Mouse (Mus musculus): ENCODE results near the gene Vmn1r67.

Gene Vmn1r67

DNA sequence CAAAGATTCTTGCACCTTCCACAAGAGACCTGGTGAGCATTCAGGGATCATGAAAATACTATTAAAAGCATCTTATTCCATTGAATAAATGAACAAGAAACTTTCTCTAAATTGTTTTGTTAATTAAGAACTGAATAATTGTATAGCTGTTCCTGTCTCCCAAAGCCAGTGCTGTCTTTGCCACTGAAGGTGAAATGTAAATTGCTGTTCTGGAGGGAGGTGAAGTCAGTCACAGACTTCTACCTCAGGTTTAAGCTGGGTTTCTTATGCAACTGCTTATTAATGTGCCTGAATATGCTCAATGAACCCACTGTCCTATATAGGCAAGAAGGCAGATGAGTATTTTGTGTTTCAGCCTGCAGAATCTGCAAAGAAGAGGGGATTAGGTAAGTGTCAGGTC, at the start of gene Vmn1r67:
Gene Vmn1r67 (plus strand): TSS at position 301 of the 400 bp plus-strand sequence.
- no peak for ATAC-seq (ENCODE audit: insufficient number of reproducible peaks, low FRiP score, low TSS enrichment)

DNA sequence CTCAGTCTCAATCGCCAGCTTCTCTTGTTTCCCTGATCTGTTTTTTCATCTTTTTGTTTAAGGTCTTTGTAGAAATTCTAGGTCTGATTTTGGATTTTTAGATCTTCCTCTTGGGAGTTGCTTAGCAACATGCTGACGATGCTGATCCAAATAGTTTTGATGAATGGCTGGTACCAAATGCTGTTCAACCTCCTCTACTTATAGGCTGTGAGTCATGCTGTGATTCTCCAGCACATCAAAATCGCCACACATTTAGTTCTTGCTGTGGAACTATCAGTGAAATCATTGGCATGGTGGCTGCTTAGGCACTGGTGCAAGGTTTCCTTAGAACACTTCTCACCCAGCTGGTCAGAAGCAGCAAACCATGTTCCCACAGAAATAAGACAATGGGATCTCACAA, 15.0 kb downstream of the Vmn1r67 start:
- no peak for ATAC-seq (ENCODE audit: insufficient number of reproducible peaks, low FRiP score, low TSS enrichment)

DNA sequence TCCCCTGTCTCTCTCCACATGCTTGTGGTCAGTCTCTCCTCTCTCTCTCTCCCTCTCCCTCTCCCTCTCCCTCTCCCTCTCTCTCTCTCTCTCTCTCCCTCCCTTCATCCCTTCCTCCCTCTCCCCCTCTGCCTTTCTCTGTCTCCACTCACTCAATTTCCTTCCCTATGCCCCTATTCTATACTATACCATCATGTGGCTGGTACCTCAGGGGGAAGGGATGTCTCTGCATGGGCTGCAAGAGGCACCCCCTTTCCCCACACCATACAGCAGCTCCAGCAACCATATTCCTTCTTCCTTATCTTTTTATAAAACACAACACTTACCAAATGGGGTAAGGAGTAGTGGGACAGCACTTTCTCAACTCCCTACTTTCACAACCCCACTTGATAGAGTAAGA, 36.7 kb downstream of the Vmn1r67 start:
- ATAC-seq (ENCODE audit: insufficient number of reproducible peaks, low FRiP score, low TSS enrichment), result no peak

- ATAC-seq (ENCODE audit: insufficient number of reproducible peaks, low FRiP score, low TSS enrichment), result no peak
Measured at GRCm38 (mm10) chr7:10480588-10481233, 37.6 kb downstream of the Vmn1r67 start.

DNA sequence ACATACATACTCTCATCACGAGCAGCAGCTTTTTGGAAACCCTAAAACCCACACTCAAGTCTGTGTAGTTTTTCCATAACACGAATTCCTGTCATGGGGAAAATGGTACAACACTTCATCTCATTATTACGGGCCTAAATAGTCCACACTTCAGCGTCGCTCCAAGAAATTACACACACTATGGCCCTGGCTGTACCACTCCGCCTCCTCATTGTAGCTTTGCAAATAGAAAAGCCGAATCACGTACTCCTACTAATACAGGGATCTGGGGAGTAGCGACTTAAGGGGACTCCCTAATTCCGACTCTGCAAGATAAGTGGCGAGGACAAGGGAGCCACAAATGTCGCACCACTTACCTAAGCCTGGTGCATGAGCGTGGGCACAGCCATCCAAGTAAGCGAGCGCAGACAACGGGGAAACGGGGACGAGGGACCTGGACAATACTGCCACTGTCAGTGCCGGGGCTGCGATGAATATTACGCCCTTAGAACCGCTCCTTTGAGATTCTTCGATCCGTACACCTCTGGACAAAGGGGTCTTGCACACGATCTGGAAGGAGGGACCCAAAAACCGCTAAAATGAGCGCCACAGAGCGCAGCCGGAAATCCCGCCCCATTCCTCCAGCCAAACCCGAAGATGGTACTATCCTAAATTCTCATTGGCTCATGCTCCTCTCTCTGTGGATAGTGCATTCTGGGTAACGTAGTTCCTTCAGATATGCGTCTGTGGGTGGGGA, 51.8 kb downstream of the Vmn1r67 start, which contains the start of gene Zik1:
Gene Zik1 (minus strand): TSS at position 609 of the 736 bp plus-strand sequence.
- peak; percentile 99 for ATAC-seq (ENCODE audit: insufficient number of reproducible peaks, low FRiP score, low TSS enrichment)

DNA sequence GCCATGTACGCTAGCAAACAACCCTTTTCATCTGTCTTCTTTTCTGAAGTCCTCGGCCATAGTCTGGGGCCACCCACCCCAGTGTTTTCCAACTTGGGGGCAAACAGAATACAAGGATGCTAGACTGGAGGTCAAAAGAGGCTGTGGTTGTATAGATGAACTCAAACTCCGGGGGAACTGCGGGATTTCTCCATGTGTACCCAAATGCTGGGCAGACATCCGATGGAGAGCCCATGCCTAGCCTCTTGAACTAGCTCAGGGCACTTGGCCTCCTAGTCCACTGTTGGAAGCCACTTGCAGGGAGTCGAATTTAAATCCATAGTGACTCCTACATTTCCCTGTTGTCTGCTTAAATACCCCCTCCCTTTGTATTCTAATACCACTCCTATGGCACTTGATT, 52.4 kb downstream of the Vmn1r67 start:
- no peak; the same call in 1 of the 2 replicates for ATAC-seq (ENCODE audit: insufficient number of reproducible peaks, low FRiP score, low TSS enrichment)
